Mouse (Mus musculus): ENCODE data around the gene Map2k6.

Gene Map2k6

DNA sequence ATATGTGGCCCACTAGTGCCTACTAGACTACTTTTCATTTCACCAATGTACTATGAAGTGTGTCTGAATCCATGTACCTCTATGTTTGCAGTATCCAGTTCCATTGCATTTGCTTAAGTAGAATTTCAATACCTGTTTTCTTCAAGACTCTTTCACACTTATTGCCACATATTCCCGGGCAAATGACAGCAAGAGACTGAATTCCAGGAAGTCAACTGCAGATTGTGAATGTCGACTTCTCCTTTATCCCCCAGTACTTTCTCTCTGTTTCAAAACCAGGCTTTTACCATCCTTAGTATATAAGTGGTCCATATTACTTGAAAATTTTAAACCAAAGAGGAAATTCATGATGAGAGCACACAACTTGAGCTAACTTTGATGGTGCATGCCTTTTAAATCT is 4.7 kb downstream of the Map2k6 start:
- no peak for DNase-seq (ENCODE audit: low read depth, low spot score)

DNA sequence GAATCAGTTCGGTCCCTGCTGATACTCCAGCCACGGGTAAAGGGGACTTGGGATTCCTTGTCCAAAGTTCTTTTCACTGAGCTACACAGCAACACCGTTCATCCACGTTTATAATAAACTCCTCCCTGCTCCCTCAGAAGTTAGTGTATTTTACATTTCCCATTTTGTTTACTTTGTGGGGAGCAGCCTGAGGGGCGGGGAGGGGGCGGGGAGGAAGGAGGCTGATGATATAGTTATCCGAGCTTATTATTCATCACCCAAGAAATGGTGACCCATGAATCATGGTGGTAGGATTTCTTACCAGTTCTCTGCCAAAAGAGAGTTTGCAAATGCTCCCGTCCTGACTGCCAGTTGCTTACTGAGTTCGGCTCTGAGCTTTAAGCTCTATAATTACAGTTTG is 6.7 kb downstream of the Map2k6 start:
- no peak for DNase-seq (ENCODE audit: low read depth, low spot score)

DNA sequence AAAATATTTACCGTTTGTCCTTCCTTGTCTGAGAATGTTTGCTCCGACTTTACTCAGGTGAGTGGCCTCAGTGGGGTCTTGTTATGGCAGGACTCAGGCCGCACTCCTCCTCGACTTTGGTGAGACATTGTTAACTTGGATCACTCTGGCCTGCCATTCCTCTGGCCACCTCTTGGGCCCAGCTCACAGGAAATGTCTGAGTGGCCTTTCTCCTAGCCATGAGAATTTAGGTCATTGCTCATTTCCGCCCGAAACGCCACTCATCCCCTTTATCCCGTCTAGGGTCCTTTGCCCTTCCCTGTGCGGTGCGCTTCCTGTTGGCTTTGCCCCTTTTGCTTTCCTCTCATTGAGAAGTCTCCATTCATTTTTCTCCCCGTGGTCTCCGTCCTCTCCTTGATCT is 10.2 kb downstream of the Map2k6 start:
- DNase-seq (ENCODE audit: low read depth, low spot score) = no peak

DNA sequence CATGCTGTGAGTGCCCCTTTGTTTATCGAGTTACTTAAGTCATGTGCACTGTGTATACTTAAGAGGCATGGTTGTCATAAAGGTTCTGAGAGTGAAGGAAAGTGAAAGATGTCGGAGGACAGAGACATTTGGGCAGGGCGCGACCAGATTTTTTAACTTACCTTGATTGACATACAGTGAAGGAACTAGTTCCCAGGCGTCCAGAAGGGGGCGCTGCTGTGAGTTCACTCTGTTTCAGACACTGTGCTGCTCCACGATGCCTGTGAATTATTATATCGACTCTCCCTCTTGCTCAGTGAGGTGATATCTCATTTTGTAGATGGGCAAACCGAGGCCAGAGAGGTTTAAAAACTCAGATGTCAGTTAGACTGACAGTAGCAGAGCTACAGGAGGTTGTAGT is 10.9 kb downstream of the Map2k6 start:
- no peak for DNase-seq (ENCODE audit: low read depth, low spot score)

DNA sequence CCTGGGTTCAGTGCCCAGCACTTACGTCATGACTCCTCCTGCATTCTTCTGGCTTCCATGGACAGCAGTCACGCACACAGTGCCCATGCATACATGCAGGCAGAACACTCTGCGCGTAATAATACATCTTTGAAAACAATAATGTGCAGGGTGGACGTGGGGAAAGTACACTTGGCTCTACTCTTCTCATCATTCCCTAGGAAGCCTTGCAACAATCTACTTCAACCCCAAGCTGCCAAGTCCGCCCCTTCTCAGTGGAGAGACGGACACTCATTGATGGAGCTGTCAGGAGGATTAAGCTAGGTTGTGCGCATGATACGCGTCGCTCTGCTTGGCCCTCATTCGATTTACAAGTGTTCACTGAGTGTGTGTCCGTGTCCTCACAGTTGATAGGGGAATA is 12.7 kb downstream of the Map2k6 start:
- DNase-seq (ENCODE audit: low read depth, low spot score) = no peak

DNA sequence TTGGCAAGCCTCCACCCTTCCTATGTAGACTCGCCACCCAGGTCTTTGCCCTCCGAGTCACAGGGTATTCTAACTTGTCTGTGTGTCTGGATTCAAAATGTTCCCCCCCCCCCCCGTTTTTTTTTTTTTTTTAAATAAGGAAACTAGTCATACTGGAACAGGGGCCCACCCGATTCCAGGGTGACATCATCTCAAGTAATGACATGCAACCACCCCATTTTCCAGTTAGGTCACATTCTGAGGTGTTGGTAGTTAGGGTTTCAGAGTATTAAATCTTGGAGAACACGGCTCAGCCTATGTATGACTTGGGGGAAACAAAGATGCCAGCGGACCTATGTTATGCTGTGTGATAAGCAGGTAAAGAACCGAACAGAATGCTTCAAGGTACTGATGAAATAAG is 15.3 kb downstream of the Map2k6 start:
- no peak for DNase-seq (ENCODE audit: low read depth, low spot score)

DNA sequence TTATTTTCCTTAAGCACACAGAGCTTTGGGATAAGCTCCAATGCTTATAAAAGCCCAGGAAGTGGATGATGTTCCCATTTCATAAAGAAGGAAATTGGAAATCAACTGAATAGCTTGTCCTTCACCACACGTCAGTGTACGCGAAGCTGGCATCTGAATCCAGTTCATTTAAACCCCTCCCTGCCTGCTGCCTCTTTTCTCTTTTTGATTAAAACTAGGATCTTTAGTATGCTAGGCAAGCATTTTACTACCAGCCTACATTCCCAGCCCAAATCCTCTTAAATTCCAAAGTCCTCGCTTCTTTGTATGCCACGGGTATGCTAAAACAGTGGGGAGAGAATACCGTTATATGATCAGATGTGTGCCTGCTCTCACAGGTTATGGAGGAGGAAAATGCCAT is 17.8 kb downstream of the Map2k6 start:
- no peak for DNase-seq (ENCODE audit: low read depth, low spot score)

DNA sequence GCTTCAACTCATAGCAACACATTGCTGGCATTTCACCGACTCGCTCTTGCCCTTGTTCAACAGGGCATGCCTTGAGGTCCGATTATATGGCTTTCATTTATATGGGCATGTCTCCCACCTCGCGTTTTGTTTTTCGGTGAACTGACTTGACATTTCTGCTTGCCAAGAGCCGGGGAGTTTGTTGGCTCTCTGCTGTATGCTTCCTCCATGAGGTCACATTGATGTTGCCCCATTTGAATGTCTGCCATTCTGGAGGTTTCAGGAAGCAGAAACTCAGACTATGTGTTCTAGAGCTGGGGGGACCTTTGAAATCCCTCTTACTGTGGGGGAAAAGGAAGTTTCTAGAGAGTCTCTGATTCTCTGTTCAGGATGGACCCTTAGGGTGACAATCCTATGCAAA is 21.5 kb downstream of the Map2k6 start:
- no peak for DNase-seq (ENCODE audit: low read depth, low spot score)

DNA sequence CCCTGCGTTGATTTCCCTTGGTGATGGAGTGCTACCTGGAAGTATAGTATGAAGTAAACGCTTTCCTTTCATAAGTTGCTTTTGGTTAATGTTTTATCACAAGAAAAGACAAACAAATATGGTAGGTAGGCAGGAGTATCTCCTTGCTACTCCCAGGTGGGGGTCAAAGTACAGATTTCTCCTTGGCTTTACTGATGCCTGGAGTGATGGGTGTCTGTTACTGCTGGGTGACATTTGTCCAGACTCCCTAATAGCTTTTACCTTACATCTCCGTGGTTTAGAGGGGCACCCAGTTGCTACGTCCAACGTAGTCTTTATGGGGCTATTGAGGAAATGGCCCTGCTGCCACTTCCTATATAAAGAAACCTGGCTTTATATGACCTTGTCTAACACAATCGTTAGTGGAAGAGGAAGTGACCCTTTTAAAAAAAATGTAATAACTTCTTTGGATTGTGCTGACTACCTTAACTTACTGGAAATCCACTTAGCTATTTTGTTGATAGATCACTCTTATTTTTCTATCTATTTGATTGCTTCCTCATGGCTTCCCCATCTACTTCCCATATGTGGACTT is 27.7 kb downstream of the Map2k6 start:
- DNase-seq (ENCODE audit: low read depth, low spot score) = no peak

DNA sequence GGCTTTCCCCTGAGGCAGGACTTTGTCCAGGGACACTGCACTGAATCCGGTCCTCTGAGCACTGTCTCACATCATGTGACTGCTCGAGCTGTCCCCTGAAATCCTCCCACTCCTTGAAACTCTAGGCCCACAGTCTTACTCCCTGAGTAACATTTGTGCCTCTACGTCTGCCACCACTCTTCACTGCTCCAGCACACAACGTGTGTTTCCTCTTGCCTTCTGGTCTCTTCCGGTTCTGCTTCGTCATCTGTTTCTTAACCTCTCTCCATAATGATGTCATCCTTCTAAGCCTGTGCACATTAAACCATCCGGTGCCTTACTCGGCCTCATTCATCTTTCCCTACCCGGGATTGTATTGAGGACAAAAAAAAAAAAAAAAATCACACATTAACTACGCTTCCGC is 28.2 kb downstream of the Map2k6 start:
- DNase-seq (ENCODE audit: low read depth, low spot score) = no peak

DNA sequence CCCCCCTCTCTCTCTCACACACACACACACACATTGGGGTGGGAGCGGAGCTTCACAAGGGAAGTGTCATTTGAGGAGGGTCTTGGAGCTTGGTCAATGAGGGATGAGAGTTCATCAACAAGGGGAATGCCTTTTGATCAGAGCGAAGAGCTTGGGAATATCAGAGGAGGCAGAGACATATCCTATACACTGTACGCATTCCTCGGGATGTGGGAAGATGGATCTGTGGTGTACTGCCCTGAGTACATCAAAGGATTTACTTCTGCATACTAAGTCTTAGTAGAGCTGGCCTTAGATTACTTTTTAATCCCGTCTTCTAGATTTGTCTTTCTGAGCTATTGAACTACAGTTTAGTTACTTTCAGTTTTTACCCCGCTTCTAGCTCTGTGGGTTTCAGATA is 30.1 kb downstream of the Map2k6 start:
- no peak for DNase-seq (ENCODE audit: low read depth, low spot score)

DNA sequence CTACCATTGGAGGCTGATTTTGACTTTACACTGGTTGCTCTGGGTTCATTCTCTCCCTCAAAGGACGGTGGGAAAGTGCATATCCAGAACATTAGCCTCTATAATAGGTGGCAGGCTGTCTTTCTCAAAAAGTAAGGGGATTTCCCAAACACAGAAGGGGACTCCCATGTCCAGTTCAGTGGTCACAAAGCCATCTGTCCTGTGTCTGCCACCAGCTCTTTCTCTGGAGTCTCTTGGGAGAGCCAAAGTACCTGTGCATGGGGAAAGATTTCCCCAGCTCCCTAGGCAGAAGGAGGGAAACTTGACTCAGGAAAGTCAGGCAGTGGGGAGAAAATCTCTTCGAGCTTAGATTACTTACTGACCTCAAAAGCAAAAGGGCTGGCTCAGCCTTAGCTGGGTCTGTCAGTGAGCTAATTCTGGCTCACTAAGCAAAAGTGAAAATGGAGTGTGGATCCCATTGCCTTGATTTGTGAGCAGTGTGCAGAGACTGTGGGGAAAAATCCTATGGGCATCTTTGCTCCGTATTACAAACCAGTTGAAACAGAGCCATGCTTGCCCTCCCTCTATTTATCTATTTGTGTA is 31.0 kb downstream of the Map2k6 start:
- no peak for DNase-seq (ENCODE audit: low read depth, low spot score)

DNA sequence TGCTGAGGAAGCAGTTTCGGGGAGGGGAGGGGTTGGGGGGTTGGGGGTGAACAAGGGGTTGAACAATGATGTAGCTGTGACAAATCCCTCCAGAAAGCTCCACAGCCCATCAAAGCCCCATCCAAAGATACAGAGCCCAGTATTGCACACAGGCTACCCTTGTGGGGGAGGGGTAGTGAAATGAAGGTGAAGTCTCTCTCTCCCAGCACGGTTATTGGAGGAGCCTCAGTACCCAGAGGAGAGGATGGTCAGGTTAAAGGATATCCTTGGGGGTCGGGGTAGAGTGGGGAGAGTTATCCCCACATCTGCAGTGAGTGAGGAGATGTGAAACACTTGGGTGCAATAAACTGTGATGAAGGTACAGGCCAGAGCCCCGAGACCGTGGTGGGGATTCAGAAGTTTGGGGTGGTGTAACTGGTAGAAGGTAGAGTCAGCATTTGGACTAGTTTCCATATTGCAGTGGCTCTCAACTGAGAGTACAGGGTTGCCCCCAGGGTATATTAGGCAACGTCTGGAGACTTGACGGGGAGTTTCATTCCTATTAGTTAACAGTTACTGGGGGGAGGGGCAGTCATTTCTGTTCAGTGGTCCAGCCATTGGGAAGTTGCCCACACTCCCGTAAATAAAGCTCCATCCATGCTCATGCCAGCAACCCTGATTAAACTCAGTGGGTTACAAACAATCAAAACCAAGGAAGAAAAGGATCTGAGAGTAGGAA is 37.1 kb downstream of the Map2k6 start:
- DNase-seq (ENCODE audit: low read depth, low spot score) = no peak

DNA sequence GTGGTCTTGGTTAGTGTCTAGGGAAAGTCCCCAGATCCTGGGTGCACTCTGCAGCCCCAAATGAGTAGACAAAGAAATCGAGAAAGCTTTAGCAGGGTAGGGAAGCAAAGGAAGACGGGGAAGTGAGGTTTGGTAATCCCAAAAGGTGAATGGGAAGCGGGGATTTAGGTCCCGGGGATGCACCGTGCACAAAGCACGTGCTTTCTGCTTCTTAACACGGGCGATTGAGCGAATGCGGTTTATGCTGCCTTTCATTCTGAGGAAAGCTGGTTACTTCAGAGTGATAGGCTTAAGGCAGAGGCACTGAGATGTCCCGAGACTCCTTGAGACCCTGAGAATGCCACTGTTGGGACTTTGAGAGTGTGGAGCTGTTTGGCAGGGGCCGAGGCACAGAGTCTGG is 38.1 kb downstream of the Map2k6 start:
- no peak for DNase-seq (ENCODE audit: low read depth, low spot score)

DNA sequence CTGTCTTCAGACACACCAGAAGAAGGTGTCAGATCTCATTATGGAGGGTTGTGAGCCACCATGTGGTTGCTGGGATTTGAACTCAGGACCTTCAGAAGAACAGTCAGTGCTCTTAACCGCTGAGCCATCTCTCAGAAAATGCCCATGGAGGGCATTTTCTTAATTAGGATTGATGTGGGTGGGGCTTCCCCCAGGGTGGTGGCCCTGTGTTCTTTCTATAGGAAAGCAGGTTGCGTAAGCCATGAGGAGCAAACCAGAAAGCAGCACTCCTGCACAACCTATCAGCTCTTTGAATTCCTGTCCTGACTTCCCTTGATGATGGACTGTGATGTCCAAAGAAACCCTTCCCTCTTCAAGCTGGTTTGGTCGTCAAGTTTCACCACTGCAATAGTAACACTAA is 39.2 kb downstream of the Map2k6 start:
- no peak for DNase-seq (ENCODE audit: low read depth, low spot score)

DNA sequence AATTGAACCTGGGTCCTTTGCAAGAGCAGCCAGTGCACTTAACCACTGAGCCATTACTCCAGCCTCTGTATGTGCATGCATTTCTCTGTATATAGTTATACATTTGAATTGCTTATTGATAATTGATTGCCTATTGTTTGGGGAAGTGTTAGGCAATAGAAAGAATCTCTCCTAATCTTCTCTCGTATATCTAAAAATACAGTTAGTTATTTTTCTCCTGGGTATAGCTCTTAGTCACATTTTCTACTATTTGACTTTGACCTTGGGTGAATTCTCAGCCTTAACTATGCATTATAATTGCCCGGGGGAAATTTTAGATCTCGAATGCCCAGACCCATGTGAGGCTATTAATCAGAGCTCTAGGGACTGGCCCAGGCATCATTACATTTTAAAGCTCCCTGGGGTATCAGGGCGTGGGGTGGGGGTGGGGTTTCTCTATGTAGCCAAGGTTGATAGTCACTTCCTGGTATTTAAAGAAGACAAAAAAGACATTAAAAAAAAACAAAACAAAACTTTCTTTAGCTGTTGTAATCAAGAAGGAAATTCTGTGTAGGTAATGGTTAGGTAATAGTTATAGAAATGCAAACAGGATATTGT is 39.9 kb downstream of the Map2k6 start:
- DNase-seq (ENCODE audit: low read depth, low spot score) = no peak

DNA sequence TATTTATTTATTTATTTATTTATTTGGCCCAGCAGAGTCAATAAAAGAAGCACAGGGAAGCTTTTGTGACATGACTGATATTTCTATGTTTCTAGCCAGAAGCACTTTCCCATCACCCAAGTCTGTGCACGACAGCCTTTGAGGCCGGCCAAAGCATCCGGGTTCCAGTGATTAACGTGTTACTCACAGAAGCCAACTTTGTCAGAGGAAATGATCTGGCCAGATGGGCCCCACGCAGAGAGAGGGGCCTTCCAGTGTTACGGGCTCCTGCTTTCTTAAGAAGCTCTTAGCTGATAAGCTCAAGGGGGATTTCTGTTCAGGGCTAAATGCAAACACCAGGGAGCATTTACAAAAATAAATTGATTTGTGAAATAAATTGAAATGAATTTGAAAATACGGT is 40.4 kb downstream of the Map2k6 start:
- no peak for DNase-seq (ENCODE audit: low read depth, low spot score)

DNA sequence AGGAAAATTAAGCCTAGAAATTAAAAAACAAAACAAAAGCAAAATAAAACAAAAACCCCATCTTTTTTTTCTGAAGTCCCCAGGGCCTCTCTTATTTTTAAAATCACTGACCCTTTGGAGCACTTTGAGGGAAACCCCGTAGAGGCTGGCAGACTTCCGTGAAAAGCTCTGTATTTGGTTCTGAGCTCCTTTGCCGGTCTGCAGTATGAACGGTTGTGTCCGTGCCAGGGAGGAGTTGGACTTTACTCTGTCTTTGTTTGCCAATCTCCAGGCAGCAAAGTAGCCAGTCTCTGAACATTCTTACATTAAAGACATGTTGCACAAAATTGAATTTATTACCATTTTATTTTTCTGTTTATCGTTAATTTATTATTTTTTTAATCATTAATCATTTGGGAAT is 45.7 kb downstream of the Map2k6 start:
- DNase-seq (ENCODE audit: low read depth, low spot score) = no peak

DNA sequence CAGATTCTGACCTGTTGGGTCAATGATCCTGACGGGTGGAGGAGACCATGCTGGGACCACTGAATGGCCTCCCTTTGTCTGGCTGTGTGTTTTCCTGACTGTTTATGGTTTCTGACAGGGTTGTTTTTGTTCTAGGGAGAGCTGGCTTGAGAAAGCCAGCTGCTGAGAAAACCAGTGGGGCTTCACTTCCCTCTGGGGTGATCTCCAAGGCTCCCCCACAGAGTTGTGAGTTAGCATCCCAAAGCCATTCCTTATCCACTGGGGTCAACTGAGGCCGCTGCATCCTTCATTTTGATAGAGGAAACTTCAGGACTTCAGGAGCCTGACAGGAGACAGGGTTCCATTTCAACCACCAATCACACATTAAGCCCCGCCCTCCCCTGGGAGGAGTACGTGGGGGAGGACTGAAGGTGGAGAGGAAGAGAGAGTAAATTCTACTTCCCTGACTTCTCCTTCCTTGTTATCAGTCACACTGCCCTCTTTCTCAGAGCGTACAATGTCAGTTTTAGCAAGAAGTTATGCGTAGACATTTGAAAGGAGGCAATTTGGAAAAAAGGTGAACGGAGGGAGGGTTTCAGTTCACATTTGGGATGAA is 49.3 kb downstream of the Map2k6 start:
- DNase-seq (ENCODE audit: low read depth, low spot score) = no peak

DNA sequence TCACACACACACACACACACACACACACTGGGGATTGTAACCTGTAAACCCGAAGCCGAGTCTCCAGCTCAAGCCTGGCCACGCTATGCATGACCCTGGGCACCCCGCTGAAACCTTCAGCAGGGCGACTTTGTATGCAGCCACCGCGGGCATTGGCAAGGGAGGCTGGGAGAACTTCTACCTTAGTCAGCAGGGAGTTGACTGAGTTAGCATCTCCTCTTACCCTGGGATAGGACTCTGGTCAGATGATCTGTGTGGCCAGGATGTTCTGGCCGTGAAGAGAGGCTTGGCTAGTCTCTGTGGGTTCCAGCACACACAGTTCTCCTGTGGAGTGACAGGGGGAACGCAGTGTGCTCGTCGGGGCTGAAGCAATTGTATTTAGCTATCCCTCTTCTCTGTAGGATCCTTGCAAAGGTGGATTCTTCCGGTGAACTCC is 49.8 kb downstream of the Map2k6 start:
- DNase-seq (ENCODE audit: low read depth, low spot score) = no peak

DNA sequence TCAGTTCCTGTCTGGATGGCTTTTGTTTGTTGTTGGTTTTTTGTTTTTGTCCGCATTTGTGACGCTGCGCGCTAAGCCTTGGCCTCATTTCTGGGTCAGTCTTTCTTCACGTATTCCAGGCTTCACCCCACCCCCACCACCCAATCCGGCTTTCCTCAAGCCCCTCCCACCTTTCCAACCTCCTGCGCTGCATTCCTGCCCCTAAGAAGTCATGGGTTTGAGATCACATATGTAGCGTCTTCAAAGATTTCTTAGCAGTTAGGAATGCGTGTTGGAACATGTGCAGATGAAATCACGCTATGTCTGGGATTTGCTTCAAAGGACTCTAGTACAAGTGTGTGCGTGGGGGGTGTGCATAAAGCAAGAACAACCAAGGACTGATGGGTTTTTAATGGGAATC is 50.3 kb downstream of the Map2k6 start:
- no peak for DNase-seq (ENCODE audit: low read depth, low spot score)

DNA sequence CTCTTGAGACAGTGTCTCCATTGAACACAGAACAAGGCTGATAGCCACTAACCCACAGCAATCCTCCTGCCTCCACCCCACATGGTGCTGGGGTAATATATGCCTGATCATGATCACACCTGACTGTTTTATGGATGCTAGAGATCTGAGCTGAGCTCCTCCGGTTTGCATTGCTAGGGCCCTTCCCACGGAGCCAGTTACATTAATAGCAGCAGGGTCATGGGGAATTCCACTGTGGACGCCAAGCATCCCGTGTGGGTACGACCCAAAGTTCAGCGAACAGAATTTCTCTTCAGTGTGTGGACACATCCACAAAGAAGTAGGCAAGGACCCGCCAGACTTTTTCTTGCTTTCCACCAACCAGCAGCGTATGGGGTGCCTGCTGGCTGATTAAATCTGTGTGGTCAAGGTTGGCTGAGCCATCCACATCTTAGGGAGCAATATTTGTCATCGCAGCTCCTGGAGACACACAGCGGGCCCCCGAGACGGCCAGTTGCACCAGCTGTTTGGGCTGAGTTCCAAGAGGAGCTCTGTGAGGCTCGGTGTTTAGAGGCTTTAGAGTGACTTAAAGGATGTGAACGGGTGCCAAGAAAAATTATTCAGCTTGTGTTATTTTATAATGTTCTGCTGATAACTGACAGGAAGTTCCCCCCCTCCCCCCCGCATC is 51.3 kb downstream of the Map2k6 start:
- DNase-seq (ENCODE audit: low read depth, low spot score) = no peak
